Mouse (Mus musculus) neural tube, embryonic 12.5 days (tissue): ENCODE results near the gene Zmynd11. TPM values are rescaled to one million over a fixed set of nuclear protein-coding genes. Genes with fewer than 3 reads are reported as not detected.

Experiments
- ATAC-seq: fragments of 200-750 bp; cut with Nextera tagmentation; 2 replicates; pipeline ENCODE4 v1.8.0; 2017; ENCODE audit warnings: low read depth, mild to moderate bottlenecking, moderate TSS enrichment, moderate library complexity; ENCODE audit not compliant: low FRiP score
- H3K27ac ChIP-seq: fragments of 300-500 bp; sonication (generic); 2 replicates; pipeline ENCODE4 v1.5.1; 2016
- H3K27me3 ChIP-seq: fragments of 300-500 bp; sonication (generic); replicated peaks from 2 replicates; pipeline ENCODE4 v1.6.1; 2016; ENCODE audit warnings: mild to moderate bottlenecking
- H3K36me3 ChIP-seq: fragments of 300-500 bp; sonication (generic); 2 replicates; pipeline ENCODE4 v1.6.1; 2016; ENCODE audit warnings: mild to moderate bottlenecking
- H3K4me1 ChIP-seq: fragments of 300-500 bp; sonication (generic); 2 replicates; pipeline ENCODE4 v1.6.1; 2016
- H3K4me2 ChIP-seq: fragments of 300-500 bp; sonication (generic); replicated peaks from 2 replicates; pipeline ENCODE4 v1.6.1; 2016; ENCODE audit warnings: mild to moderate bottlenecking
- H3K4me3 ChIP-seq: fragments of 300-500 bp; sonication (generic); 2 replicates; pipeline ENCODE4 v1.5.1; 2016
- H3K9ac ChIP-seq: fragments of 300-500 bp; sonication (generic); 2 replicates; pipeline ENCODE4 v1.6.1; 2016; ENCODE audit warnings: mild to moderate bottlenecking
- H3K9me3 ChIP-seq: fragments of 300-500 bp; sonication (generic); 2 replicates; pipeline ENCODE4 v1.6.1; 2016; ENCODE audit warnings: mild to moderate bottlenecking
- WGBS: fragments of 180-500 bp; shearing (Covaris S2); methylation state at CpG from one replicate; pipeline ENCODE4 v1.1.7; 2016; 5-methylcytosine and 5-hydroxymethylcytosine counted together
- polyA plus RNA-seq: library from polyadenylated mRNA; unstranded; fragments of >200 nt; fragmentation: Nextera tagmentation; extraction: Ambion mirVana; gene quantifications from 2 replicates; pipeline ENCODE4 v1.2.1, GENCODE M21; 2016

Zmynd11 gene
- polyA plus RNA-seq, 1 experiment from 2014 or later, result 112 TPM

DNA sequence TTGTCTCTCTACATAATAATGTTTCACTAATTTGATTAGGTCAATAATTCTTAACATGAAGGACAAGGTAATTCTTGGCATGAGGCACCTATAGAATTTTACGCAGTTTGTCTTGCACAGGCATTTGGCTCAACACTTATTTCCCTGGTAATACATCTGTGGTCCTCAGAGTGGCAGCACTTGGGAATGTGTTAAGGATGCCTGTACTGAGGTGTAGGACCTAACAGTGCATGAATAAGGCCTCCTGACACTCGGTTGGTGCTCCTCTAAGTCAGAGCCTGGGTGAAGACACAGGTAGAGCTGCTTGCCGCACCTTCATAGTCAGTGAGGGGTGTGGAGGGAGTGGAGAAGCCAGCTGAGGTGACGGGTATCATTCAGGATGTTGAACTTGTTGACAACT, 81.8 kb downstream of the Zmynd11 start:
- H3K4me1 ChIP-seq, result no peaks in the 10 kb centered on the region
- peaks cover 53% of the 10 kb centered on the region for H3K36me3 ChIP-seq
- H3K27me3 ChIP-seq, result no peaks in the 10 kb centered on the region
- no peak overlapping the region for H3K4me3 ChIP-seq
- H3K9ac ChIP-seq, result no peak overlapping the region
- no peak overlapping the region for H3K4me2 ChIP-seq
- 96% methylated on average over 4 of the region's 4 CpGs for WGBS
- no peak for ATAC-seq
- H3K9me3 ChIP-seq, result no peaks in the 10 kb centered on the region
- no peak overlapping the region for H3K27ac ChIP-seq

GRCm38 (mm10) chr13:9681492-9681891, 83.6 kb downstream of the Zmynd11 start:
- Histone ChIP-seq H3K36me3 (peaks cover 35% of the 10 kb centered on the region), H3K4me1 (no peaks in the 10 kb centered on the region), H3K4me3 (no peak overlapping the region), H3K27me3 (no peaks in the 10 kb centered on the region), H3K27ac (no peak overlapping the region), H3K4me2 (no peak overlapping the region), H3K9me3 (no peaks in the 10 kb centered on the region), H3K9ac (no peak overlapping the region)
- ATAC-seq, result no peak
- WGBS, result 98% methylated on average over 3 of the region's 3 CpGs

DNA sequence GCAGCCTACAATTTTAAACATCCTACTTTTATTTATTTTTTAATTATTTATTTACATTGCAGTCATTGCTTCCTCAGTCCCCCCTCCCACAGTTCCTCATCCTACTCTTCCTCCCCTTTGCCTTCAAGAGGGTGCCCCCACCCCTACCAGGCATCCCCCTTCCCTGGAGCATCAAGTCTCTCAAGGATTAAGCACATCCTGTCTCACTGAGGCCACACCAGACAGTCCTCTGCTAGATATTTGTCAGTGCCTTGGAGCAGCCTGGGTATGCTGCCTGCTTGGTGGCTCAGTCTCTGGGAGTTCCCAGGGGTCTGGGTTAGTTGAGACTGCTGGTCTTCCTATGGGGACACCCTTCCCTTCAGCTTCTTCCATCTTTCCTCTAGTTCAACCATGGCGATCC, 91.0 kb downstream of the Zmynd11 start:
- H3K4me1 ChIP-seq, result no peaks in the 10 kb centered on the region
- H3K27me3 ChIP-seq, result no peaks in the 10 kb centered on the region
- 94% methylated on average over 1 of the region's 1 CpGs for WGBS
- H3K4me3 ChIP-seq, result no peak overlapping the region
- H3K4me2 ChIP-seq, result no peak overlapping the region
- no peak for ATAC-seq
- H3K9me3 ChIP-seq, result peaks cover 5% of the 10 kb centered on the region; the same call in 1 of the 2 replicates
- no peak overlapping the region for H3K9ac ChIP-seq
- no peak overlapping the region for H3K27ac ChIP-seq
- H3K36me3 ChIP-seq, result peaks cover 5% of the 10 kb centered on the region; the same call in 1 of the 2 replicates

- H3K4me2 ChIP-seq, result no peak overlapping the region
- 91% methylated on average over 5 of the region's 5 CpGs for WGBS
- H3K9ac ChIP-seq, result no peak overlapping the region
- no peaks in the 10 kb centered on the region for H3K27me3 ChIP-seq
- H3K4me3 ChIP-seq, result no peak overlapping the region
- peaks cover 15% of the 10 kb centered on the region for H3K36me3 ChIP-seq
- H3K9me3 ChIP-seq, result no peaks in the 10 kb centered on the region
- no peaks in the 10 kb centered on the region for H3K4me1 ChIP-seq
- ATAC-seq, result no peak
- H3K27ac ChIP-seq, result no peak overlapping the region
These were observed 95.9 kb downstream of the Zmynd11 start for GRCm38 (mm10) chr13:9669246-9669645.

GRCm38 (mm10) chr13:9667954-9668496, 97.1 kb downstream of the Zmynd11 start:
- Histone ChIP-seq H3K9me3 (no peaks in the 10 kb centered on the region), H3K27me3 (no peaks in the 10 kb centered on the region), H3K36me3 (peaks cover 19% of the 10 kb centered on the region), H3K4me3 (no peak overlapping the region), H3K9ac (no peak overlapping the region), H3K4me1 (no peaks in the 10 kb centered on the region), H3K27ac (no peak overlapping the region), H3K4me2 (no peak overlapping the region)
- 90% methylated on average over 7 of the region's 7 CpGs for WGBS
- no peak for ATAC-seq

- H3K4me2 ChIP-seq, result no peak overlapping the region
- H3K4me3 ChIP-seq, result no peak overlapping the region
- ATAC-seq, result no peak
- no peaks in the 10 kb centered on the region for H3K27me3 ChIP-seq
- no peaks in the 10 kb centered on the region for H3K4me1 ChIP-seq
- H3K27ac ChIP-seq, result no peak overlapping the region
- 91% methylated on average over 1 of the region's 1 CpGs for WGBS
- H3K9ac ChIP-seq, result no peak overlapping the region
- H3K36me3 ChIP-seq, result peaks cover 38% of the 10 kb centered on the region
- no peaks in the 10 kb centered on the region for H3K9me3 ChIP-seq
These were observed 101.5 kb downstream of the Zmynd11 start for GRCm38 (mm10) chr13:9663593-9663992.

- Histone ChIP-seq H3K27me3 (no peaks in the 10 kb centered on the region), H3K4me1 (no peaks in the 10 kb centered on the region), H3K9ac (no peak overlapping the region), H3K4me3 (no peak overlapping the region), H3K36me3 (peaks cover 43% of the 10 kb centered on the region), H3K27ac (no peak overlapping the region), H3K9me3 (no peaks in the 10 kb centered on the region), H3K4me2 (no peak overlapping the region)
- no peak for ATAC-seq
- WGBS, result 52% methylated on average over 1 of the region's 1 CpGs
These were observed 104.4 kb downstream of the Zmynd11 start for GRCm38 (mm10) chr13:9660711-9661110.

GRCm38 (mm10) chr13:9656613-9657012, 108.5 kb downstream of the Zmynd11 start:
- Histone ChIP-seq H3K27me3 (no peaks in the 10 kb centered on the region), H3K9ac (no peak overlapping the region), H3K36me3 (peaks cover 27% of the 10 kb centered on the region), H3K4me3 (no peak overlapping the region), H3K4me2 (no peak overlapping the region), H3K27ac (no peak overlapping the region), H3K4me1 (no peaks in the 10 kb centered on the region), H3K9me3 (no peaks in the 10 kb centered on the region)
- ATAC-seq, result no peak
- WGBS, result 95% methylated on average over 6 of the region's 6 CpGs

DNA sequence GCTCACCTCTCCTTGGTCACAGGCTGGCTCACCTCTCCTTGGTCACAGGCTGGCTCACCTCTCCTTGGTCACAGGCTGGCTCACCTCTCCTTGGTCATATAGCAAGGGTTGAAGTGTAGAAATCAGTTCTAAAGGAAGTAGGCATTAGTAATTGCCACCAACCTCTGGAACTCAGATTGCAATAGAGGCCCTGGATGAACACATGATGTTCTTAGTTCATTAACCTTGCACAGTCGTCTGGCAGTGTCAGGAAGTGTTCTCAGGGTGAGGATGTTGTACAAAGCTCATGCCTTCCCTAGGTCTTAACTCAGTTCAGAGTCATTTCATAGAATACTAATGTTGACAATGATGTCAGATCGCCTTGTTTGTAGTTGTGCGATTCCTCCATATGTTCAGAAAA, 112.1 kb downstream of the Zmynd11 start:
- Histone ChIP-seq H3K36me3 (peaks cover 8% of the 10 kb centered on the region), H3K4me3 (no peak overlapping the region), H3K4me2 (no peak overlapping the region), H3K4me1 (no peaks in the 10 kb centered on the region), H3K27ac (no peak overlapping the region), H3K9ac (no peak overlapping the region), H3K9me3 (no peaks in the 10 kb centered on the region), H3K27me3 (no peaks in the 10 kb centered on the region)
- 90% methylated on average over 3 of the region's 3 CpGs for WGBS
- no peak for ATAC-seq

- Histone ChIP-seq H3K27ac (no peak overlapping the region), H3K4me3 (no peak overlapping the region), H3K4me2 (no peak overlapping the region), H3K36me3 (no peaks in the 10 kb centered on the region; the same call in 1 of the 2 replicates), H3K4me1 (no peaks in the 10 kb centered on the region), H3K9me3 (no peaks in the 10 kb centered on the region), H3K9ac (no peak overlapping the region), H3K27me3 (no peaks in the 10 kb centered on the region)
- no peak for ATAC-seq
These were observed 114.5 kb downstream of the Zmynd11 start for GRCm38 (mm10) chr13:9650580-9650979.

- 89% methylated on average over 1 of the region's 1 CpGs for WGBS
- H3K4me3 ChIP-seq, result no peak overlapping the region
- H3K4me2 ChIP-seq, result no peak overlapping the region
- no peaks in the 10 kb centered on the region for H3K4me1 ChIP-seq
- H3K9me3 ChIP-seq, result no peaks in the 10 kb centered on the region
- H3K36me3 ChIP-seq, result no peaks in the 10 kb centered on the region; the same call in 1 of the 2 replicates
- H3K27ac ChIP-seq, result no peak overlapping the region
- no peak overlapping the region for H3K9ac ChIP-seq
- ATAC-seq, result no peak
- no peaks in the 10 kb centered on the region for H3K27me3 ChIP-seq
These were observed 115.2 kb downstream of the Zmynd11 start for GRCm38 (mm10) chr13:9649894-9650293.

- Histone ChIP-seq H3K4me3 (no peak overlapping the region), H3K27me3 (no peaks in the 10 kb centered on the region), H3K4me1 (no peaks in the 10 kb centered on the region), H3K27ac (no peak overlapping the region), H3K9ac (no peak overlapping the region), H3K4me2 (no peak overlapping the region), H3K9me3 (no peaks in the 10 kb centered on the region), H3K36me3 (no peaks in the 10 kb centered on the region; the same call in 1 of the 2 replicates)
- WGBS, result 94% methylated on average over 13 of the region's 13 CpGs
- ATAC-seq, result no peak
These were observed 116.4 kb downstream of the Zmynd11 start for GRCm38 (mm10) chr13:9648716-9649115.

- ATAC-seq, result no peak
- H3K4me3 ChIP-seq, result no peak overlapping the region
- 75% methylated on average over 3 of the region's 3 CpGs for WGBS
These were observed 127.2 kb downstream of the Zmynd11 start for GRCm38 (mm10) chr13:9637949-9638348.

More at GRCm38 (mm10) chr13:9637949-9638348, 127.2 kb downstream of the Zmynd11 start:
- no peaks in the 10 kb centered on the region for H3K27me3 ChIP-seq
- no peak overlapping the region for H3K9ac ChIP-seq
- H3K27ac ChIP-seq, result no peak overlapping the region
- H3K36me3 ChIP-seq, result no peaks in the 10 kb centered on the region
- no peak overlapping the region for H3K4me2 ChIP-seq
- no peaks in the 10 kb centered on the region for H3K9me3 ChIP-seq
- H3K4me1 ChIP-seq, result no peaks in the 10 kb centered on the region
